Mouse (Mus musculus) CH12F3 (cell line): ENCODE measurements around the gene Catsperd.

Experiments
- in situ Hi-C: fragments of 300-500 bp; cut with MboI; formaldehyde crosslinking; loops from 2 replicates; pipeline ENCODE4 v1.14.3; 2020; ENCODE audit warnings: low sequenced_read_pairs

Gene Catsperd

GRCm38 (mm10) chr17:56627530-56628277 lies at the start of gene Catsperd:
TSS of gene Catsperd (plus strand) at chr17:56628143.
- in situ Hi-C loops, result no loop called here

GRCm38 (mm10) chr17:56583071-56583470 lies 44.9 kb upstream of the Catsperd start:
- in situ Hi-C loops, result no loop called here

GRCm38 (mm10) chr17:56583611-56584256 lies 44.2 kb upstream of the Catsperd start:
- in situ Hi-C loops, result no loop called here

DNA sequence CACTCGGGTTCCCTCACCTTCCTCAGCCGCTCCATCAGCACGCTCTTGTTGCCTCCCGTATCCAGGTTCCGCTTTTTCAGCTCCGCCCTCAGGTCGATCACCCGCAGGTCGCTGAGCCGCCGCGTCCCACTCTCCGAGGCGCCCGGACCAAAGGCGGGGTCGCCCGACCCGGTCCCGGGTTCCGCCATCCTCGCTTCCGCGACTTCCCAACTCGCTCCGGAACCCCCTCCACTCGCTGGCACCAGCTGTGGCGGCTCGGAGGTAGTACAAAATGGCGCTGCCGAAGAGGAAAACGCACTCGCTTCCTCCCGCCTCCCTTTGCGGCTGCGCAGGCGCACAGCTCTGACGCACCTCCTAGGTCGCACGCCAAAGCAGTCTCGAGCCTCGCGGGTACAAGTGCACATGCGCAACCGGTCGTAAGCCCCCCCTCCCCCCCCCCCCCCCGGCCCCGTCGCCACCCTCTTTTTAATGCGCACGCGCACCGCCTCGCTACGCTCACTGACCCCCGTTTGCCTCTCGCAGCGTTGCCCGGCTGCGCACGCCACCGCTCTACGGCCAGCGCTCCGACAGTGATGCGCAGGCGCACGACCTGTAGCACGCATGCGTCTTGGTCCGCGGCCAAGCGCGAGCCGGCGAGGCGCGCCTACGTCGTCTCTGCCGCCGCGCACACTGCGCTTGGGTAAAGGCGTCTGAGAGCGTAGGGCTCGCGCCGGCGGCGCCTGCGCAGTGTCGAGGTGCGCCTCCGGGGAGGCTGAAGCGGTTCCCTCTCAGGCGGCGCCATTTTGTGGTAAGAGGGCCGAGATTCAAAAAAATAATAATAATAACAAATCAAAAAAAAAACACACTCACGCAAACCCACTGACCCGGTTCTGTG lies 43.4 kb upstream of the Catsperd start, which contains the start of the genes Safb2 and Safb:
TSS of gene Safb2 (minus strand) at position 329 of the 874 bp plus-strand sequence.
TSS of gene Safb (plus strand) at position 569 of the 874 bp plus-strand sequence.
- in situ Hi-C loops, result no loop called here

- in situ Hi-C loops, result no loop called here
Measured at GRCm38 (mm10) chr17:56585171-56585821, 42.6 kb upstream of the Catsperd start.

- in situ Hi-C loops, result no loop called here
Measured at GRCm38 (mm10) chr17:56587773-56588172, 40.2 kb upstream of the Catsperd start.

DNA sequence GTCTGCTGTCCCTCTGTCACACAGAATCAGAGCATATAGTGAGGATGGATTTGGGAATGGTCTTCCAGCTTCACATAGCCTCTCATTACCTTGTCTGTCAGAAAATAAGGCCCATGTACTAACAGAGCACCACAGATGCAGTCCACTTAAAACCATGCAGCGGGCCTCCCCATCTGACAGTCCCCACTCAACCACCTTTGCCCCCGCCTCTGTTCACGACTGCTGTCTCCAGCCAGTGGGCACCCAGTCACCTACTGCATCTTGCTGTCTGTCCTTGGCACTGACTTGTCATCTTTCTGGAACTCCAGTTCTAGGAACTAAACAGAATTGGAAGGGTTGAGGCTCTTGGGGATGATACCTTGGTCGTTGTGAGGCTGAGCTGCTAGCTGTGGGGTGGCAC lies 39.0 kb upstream of the Catsperd start:
- in situ Hi-C loops, result no loop called here

- in situ Hi-C loops, result no loop called here
Measured at GRCm38 (mm10) chr17:56592553-56592952, 35.4 kb upstream of the Catsperd start.

DNA sequence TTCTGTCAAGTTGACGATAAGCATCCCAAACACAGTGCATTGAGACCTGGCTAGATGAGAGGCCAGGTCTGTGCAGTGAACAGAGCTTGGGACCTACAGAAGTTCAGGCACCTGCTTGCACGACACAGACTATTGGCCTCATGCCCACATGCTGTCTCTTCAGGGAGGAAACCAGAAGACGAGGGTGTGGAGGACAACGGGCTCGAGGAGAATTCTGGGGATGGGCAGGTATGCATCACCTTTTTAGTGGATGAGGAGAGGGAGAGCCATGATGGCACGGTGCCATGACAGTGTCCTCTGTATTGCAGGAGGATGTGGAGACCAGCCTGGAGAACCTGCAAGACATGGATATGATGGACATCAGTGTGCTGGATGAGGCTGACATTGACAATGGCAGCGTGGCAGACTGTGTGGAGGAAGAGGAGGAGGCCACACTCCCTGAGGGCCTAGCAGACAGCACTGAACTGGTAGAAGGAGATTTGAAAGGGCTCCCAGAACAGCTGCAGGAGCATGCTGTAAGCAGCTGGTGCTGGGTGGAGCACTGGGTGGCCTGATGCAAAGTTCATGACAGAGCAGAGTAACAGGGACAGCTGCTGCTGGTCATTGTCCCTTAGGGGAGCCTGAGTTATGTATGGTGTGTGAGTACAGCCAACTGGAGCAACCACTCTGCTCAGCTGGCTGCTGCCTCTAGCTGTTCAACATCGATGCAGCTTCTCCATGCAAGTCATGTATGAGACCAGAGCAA lies 34.2 kb upstream of the Catsperd start:
- in situ Hi-C loops, result no loop called here

GRCm38 (mm10) chr17:56603186-56604069 lies 24.5 kb upstream of the Catsperd start:
- in situ Hi-C loops, result no loop called here

- in situ Hi-C loops, result no loop called here
Measured at GRCm38 (mm10) chr17:56604070-56604380, 23.9 kb upstream of the Catsperd start.

DNA sequence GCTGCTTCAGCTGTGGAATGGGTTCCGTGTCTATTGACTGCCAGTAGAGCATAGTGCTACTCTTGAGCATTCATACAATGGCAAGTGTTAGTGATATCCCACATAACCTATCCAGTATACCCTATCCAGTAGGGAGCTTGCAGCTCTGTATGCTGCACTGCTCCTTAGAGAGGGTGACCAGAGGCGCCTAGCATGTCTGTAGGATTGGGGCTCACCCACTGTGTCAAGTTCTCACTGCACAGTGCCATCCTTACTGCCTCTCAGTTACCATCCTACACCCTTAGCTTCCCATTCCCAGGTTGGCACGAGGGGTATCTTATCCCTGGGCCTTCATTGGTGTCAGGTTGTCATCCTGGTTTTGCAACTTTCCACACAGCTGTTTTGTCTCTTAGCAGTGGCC lies 23.5 kb upstream of the Catsperd start:
- in situ Hi-C loops, result no loop called here

DNA sequence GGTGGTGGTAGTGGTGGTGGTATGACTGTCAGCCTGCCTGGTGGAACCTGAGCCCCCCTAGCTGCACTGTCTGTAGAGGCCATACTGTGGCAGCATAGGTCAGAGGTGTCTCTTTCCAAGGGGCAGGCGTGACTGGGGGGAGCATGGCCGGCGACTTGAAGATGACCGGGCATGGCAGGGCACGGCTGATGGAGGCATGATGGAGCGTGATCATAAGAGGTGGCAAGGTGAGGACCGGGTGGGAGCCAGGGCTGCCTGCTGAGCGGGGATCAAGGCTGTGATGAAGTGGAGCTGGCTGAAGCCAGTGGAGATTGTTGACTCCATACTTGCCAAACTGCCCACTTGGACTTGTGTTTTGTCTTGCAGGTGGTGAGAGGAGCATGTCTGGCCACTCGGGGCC lies 22.5 kb upstream of the Catsperd start:
- in situ Hi-C loops, result no loop called here

GRCm38 (mm10) chr17:56607521-56608062 lies 20.4 kb upstream of the Catsperd start:
- in situ Hi-C loops, result no loop called here

GRCm38 (mm10) chr17:56608699-56609098 lies 19.2 kb upstream of the Catsperd start:
- in situ Hi-C loops, result no loop called here

DNA sequence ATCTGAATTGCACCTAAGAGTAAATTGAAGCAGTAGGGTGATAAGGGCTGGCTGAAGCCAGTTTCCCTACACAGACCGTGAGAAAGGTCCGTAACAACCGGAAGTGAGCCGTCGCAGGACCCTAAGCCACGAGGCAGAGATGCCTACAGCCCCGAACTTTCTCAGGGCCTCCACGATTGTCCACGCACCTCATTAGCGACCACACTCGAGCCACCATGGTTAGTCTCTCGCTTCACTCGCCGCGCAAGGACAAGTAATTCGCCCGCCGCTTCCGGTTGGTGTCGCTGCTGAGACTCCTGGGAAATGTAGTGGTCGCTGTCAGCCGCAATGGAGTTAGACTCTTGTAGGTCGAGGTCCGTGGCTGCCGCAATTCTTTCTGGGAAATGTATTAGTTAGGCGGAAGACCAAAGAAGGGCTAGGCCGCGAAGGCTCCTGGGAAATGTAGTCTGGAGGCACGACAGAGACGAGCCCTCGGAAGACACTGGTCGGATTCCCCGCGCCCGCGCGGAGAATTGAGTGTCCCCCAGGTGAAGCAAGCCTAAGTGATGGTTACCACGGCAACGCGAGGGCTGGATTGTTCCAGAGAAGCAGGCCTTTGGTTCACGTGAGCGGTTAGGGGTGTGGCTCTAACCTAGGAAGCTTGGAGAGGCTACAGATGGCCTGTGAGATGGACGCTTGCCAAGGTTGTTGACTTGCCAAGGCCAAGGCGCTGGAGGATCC lies 18.3 kb upstream of the Catsperd start, which contains the start of gene 2410015M20Rik:
TSS of gene 2410015M20Rik (minus strand) at position 320 of the 720 bp plus-strand sequence.
- in situ Hi-C loops, result no loop called here

- in situ Hi-C loops, result no loop called here
Measured at GRCm38 (mm10) chr17:56611323-56611722, 16.6 kb upstream of the Catsperd start.

DNA sequence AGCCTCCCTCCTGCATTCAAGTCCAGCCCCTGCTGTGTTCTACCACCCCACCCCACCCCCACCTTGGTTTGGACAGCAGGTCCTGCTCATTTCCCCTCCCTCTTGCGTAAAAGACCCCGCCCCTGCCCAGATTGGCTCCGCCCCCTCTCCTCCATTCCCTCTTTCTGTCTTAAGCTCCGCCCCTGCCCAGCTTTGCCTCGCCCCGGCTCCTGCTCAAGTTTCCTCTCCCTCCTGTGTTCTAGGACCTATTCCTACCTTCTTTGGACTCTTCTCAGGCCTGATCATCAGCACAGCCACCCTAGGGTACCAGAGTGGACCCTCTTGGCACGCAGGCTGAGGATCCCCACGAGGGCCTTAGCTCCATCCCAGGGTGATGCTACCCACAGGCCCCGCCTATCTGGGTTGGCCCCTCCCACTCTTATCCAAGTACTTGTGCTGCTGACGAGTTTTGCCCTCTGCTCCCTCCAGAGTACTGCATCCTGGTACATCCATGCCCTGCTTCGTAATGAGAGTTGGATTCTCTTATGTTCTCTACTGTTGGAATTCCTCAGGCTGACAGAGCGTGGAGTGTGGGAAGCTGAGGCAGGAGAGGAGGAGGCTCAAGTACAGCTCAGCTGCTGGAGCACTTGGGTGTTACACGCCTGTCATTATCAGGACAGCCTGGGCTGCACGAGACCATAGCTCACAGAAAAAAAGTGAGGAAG lies 15.9 kb upstream of the Catsperd start:
- in situ Hi-C loops, result no loop called here
